Mouse (Mus musculus) G1E (cell line): ENCODE results near the gene Map3k20. TPM values are rescaled to one million over a fixed set of nuclear protein-coding genes. Genes with fewer than 3 reads are reported as not detected.

Experiments used
- ATAC-seq: 2 replicates; pipeline ENCODE4 v1.8.0; 2016; ENCODE audit warnings: mild to moderate bottlenecking; ENCODE audit not compliant: insufficient number of reproducible peaks, poor library complexity, low FRiP score, severe bottlenecking; ENCODE audit errors: extremely low read depth
- DNase-seq: peaks from one replicate; pipeline ENCODE4 v3.0.0; 2012; ENCODE audit warnings: low spot score
- H3K27me3 ChIP-seq: 2 replicates; pipeline ENCODE4 v1.6.1; 2012; ENCODE audit warnings: mild to moderate bottlenecking, low read length, inconsistent platforms; ENCODE audit not compliant: insufficient read depth
- H3K36me3 ChIP-seq: replicated peaks from 2 replicates; pipeline ENCODE3; 2012; ENCODE audit warnings: mild to moderate bottlenecking, inconsistent platforms
- H3K4me1 ChIP-seq: 2 replicates; pipeline ENCODE4 v1.6.1; 2012; ENCODE audit warnings: low read depth, low read length, inconsistent platforms, mixed read lengths; ENCODE audit not compliant: insufficient read depth
- H3K4me3 ChIP-seq: 2 replicates; pipeline ENCODE4 v1.5.1; 2012; ENCODE audit warnings: low read depth, mild to moderate bottlenecking, inconsistent platforms, low read length, moderate library complexity, mixed read lengths
- H3K9me3 ChIP-seq: replicated peaks from 2 replicates; pipeline ENCODE4 v1.6.1; 2012; ENCODE audit warnings: inconsistent platforms
- CTCF ChIP-seq: IDR thresholded peaks from 2 replicates; pipeline ENCODE4 v1.5.1; 2012; ENCODE audit warnings: low read depth, low read length, inconsistent platforms, mixed read lengths
- GATA1 ChIP-seq: IDR thresholded peaks from 2 replicates; pipeline ENCODE4 v1.6.1; 2012; ENCODE audit warnings: borderline replicate concordance, low read length, inconsistent platforms, mixed read lengths
- GATA2 ChIP-seq: IDR thresholded peaks from 2 replicates; pipeline ENCODE4 v1.6.1; 2012; ENCODE audit warnings: low read depth, low read length, inconsistent platforms, borderline replicate concordance
- POLR2AphosphoS5 ChIP-seq: IDR thresholded peaks from 2 replicates; pipeline ENCODE4 v1.6.1; 2012; ENCODE audit warnings: low read depth, low read length, inconsistent platforms; ENCODE audit not compliant: insufficient replicate concordance
- TAL1 ChIP-seq: conservative IDR thresholded peaks from 2 replicates; pipeline ENCODE4 v1.6.1; 2012; ENCODE audit warnings: low read depth, low read length, inconsistent platforms, mixed read lengths
- polyA plus RNA-seq: library from polyadenylated mRNA; stranded (reverse); fragments of >175 nt; gene quantifications from 2 replicates; pipeline ENCODE4 v1.2.3, GENCODE M21; 2012
- total RNA-seq, 2 experiments: library from RNA; stranded (forward) in 1 of 2; stranded (reverse) in 1 of 2; fragments of 200-1000 nt in 1 of 2; fragments of >200 nt in 1 of 2; fragmentation: Nextera tagmentation in 1 of 2; gene quantifications; 2 replicates each; pipeline ENCODE4 v1.2.3; 2014 to 2017

The Map3k20 gene
- total and polyA plus RNA-seq, 3 experiments, result 2.3 to 60.5 (median 23.2) TPM

DNA sequence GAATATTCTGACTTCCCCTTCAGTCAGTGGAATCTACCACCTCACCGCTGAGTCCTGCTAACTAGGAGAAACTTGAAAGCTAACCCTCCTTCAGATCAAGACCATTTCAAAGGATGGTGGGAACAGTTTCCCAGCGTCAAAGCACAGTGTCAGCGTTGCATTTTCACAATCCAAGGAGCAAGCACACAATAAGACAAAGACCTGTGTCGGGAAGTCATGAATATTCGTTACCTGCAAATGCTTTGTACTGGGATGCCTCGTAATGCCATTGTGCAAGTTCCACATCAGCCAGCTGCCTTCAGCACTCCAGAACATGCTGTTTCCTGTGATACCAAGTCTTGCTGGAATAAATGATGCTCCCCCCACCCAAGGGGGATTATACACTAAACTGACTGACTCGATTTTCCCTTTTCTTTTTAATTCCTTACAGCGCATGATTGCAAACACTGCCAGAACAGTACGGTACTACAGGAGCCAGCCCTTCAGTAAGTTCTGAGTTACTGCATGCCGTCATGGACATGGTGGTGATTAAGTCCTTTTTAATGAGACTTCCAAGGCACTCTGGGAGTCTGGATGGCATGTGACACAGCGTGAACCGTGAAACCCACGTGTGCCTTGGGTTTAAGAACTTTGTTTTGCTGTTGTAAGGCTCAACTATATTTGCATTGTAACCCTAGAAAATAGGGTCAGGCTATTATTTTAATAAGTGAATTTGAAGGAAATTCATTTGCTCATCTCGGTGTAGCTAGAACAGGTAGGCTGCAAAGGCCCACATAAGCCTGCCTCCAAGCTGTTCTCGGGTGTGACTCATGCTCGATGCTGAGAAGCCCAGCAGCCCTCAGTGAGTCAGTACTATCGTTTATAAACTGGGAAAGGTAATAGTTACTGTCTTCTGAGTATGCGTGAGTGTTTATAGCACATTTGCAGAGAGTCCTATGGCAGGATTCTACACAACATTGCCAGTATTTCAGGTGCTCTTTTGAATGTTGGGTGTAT is 32.6 kb upstream of the Map3k20 start:
- no peak for TF ChIP-seq GATA2
- Histone ChIP-seq H3K36me3 (no peaks in the 10 kb centered on the region), H3K27me3 (peaks cover 18% of the 10 kb centered on the region), H3K4me1 (no peaks in the 10 kb centered on the region), H3K9me3 (no peaks in the 10 kb centered on the region), H3K4me3 (no peak overlapping the region)
- DNase-seq (no peak), ATAC-seq (no peak)

DNA sequence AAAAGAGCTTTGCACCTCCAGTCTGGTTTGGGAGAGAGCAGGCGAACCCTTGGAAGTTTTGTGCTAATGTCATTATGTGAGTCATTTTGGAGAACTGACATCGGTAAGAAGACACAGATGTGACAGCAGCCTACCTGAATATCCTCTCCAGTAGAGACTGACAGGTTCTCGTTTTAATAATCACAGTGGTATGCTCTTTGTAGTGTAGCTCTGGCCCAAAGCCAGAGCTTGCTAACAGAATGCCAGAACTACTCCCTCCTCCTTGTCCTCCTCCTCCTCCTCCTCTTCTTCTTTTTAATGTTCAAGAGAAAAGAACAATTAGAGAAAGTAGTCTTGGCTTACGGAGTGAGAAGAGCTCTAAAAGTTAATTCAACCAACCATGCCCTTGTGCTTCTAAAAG is 31.6 kb upstream of the Map3k20 start:
- no peak for ATAC-seq
- H3K4me3 ChIP-seq, result no peak overlapping the region
- no peaks in the 10 kb centered on the region for H3K36me3 ChIP-seq
- no peaks in the 10 kb centered on the region for H3K4me1 ChIP-seq
- H3K9me3 ChIP-seq, result no peaks in the 10 kb centered on the region
- H3K27me3 ChIP-seq, result peaks cover 16% of the 10 kb centered on the region
- DNase-seq, result no peak
- TF ChIP-seq GATA2 (no peak), GATA1 (no peak), CTCF (no peak), POLR2AphosphoS5 (no peak), TAL1 (no peak)

DNA sequence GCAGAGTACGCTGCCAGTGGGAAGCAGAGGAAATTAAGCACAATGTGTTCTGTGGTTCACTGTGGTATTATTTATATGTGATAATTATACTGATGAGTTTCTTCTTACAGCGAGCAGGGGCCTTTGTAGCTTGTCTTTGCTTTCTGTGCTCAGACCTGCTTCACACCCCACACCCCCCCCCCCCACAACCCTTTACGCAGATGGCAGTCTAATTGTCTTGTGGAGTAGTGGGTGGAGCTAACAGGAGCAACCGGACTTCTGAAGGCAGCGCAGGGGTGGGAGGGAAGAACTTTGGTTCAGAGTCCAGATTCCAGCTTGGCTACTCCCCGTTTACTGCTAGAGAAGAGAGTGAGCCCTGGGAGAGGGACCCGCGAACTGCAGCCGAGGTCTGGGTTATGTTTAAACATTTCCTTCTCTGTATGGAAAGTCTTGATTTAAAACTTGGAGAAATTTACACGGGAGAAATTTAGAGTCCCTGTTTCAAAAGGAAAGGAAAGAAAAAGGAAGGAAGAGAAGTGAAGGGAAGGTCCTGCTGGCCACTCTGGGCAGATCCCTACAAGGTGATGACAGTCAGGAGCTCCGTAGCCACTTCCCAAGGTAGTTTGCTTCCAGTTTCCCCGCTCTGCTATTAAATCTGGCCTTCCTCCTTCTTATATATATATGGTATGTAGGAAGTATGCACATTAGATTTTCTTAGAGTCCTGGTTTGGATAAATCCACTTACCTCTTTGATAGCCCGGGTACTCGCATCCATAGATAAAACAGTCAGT is 30.4 kb upstream of the Map3k20 start:
- Histone ChIP-seq H3K4me3 (no peak overlapping the region), H3K27me3 (peaks cover 9% of the 10 kb centered on the region), H3K9me3 (no peaks in the 10 kb centered on the region), H3K4me1 (no peaks in the 10 kb centered on the region), H3K36me3 (no peaks in the 10 kb centered on the region)
- DNase-seq (no peak), ATAC-seq (no peak)
- TF ChIP-seq POLR2AphosphoS5 (no peak), GATA2 (no peak), TAL1 (no peak), GATA1 (no peak)

DNA sequence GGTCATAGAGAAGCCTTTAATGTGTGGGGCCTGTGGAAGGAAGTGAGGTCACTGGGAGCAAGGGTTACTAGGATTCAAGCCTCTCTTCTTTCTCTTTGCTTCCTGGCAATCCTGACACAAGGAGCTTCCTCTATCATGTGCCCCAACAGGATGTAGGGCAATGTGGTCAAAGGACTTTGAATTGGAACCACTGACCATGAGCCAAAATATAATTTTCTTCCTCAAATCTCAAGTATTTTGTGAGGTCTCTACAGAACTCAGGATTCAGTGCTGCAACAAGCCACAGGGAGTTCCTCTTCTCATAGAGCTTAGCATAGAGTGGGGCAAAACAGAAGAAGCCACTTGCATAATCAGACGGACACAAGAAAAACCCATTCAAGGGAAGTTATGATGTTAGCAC is 24.7 kb upstream of the Map3k20 start:
- Histone ChIP-seq H3K27me3 (peaks cover 8% of the 10 kb centered on the region; the same call in 1 of the 2 replicates), H3K4me1 (no peaks in the 10 kb centered on the region), H3K36me3 (no peaks in the 10 kb centered on the region), H3K9me3 (no peaks in the 10 kb centered on the region), H3K4me3 (no peak overlapping the region)
- DNase-seq, result no peak
- ATAC-seq, result no peak
- no peak for TF ChIP-seq GATA2
- TF ChIP-seq TAL1, result no peak
- TF ChIP-seq CTCF, result no peak
- TF ChIP-seq POLR2AphosphoS5, result no peak
- TF ChIP-seq GATA1, result no peak

DNA sequence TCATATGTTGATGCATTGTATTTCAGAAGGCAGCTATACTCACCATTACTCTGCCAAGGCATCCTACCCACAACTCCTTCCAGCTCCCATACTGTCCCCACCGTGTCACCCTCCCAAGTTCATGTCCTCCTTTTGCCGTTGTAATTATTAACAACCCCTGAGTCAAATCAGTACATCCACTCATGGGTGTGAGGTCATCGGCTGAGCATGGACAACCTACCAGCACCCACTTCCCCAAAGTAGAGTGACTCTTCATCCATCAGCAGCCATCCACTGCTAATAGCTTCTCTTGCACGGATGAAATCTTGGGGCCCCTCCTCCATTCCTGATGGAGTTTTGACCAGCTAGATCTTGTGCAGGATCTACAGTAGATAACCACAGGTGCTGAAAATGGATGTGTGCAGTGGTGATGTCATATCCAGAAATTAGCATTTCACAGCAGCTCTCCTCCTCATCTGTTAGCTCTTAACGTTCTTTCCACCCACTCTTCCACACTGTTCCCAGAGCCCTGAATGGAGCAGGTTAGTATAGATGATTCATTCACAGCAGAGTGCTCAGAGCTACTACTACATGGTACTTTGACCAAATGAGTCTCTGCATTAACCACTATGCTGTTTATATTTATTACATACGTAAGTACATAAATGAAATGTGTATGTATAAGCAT is 22.5 kb upstream of the Map3k20 start:
- H3K9me3 ChIP-seq, result peaks cover 2% of the 10 kb centered on the region; the same call in 1 of the 2 replicates
- DNase-seq (no peak), ATAC-seq (no peak)
- no peak overlapping the region for H3K4me3 ChIP-seq
- H3K36me3 ChIP-seq, result no peaks in the 10 kb centered on the region
- TF ChIP-seq GATA1 (no peak), POLR2AphosphoS5 (no peak), CTCF (no peak), GATA2 (no peak), TAL1 (no peak)
- H3K4me1 ChIP-seq, result no peaks in the 10 kb centered on the region
- H3K27me3 ChIP-seq, result peaks cover 8% of the 10 kb centered on the region; the same call in 1 of the 2 replicates

DNA sequence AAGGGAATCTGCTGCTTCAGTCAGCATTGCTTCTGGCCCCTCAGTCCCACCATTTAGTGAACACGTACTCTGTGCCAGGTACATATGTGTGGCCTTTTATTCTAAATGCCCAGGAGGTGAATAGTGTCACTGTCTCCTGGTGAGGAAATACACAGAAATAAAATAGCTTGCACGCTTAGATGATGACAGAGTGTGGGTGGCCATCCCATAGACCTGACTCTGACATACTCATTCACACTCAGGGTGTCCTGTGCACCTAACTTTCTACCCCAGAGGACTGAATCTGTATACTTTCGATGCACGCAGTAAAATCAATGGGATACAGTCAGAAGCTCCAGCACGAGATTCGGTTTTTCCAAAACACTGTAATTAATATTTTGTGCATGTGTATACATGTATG is 18.0 kb upstream of the Map3k20 start:
- Histone ChIP-seq H3K4me1 (no peaks in the 10 kb centered on the region), H3K4me3 (no peak overlapping the region), H3K36me3 (no peaks in the 10 kb centered on the region), H3K27me3 (peaks cover 8% of the 10 kb centered on the region; the same call in 1 of the 2 replicates), H3K9me3 (peaks cover 2% of the 10 kb centered on the region; the same call in 1 of the 2 replicates)
- no peak for ATAC-seq
- no peak for TF ChIP-seq CTCF
- no peak for TF ChIP-seq GATA2
- no peak for TF ChIP-seq GATA1
- TF ChIP-seq POLR2AphosphoS5, result no peak
- TF ChIP-seq TAL1, result no peak
- no peak for DNase-seq
